Mouse (Mus musculus): ENCODE data around the gene Cfap36. TPM values are rescaled to one million over a fixed set of nuclear protein-coding genes. Genes with fewer than 3 reads are reported as not detected.

The Cfap36 gene
- polyA plus RNA-seq, 1 experiment from 2014 or later = 49.3 TPM

GRCm38 (mm10) chr11:29209774-29210173 lies 37.4 kb downstream of the Cfap36 start:
- DNase-seq (ENCODE audit: low spot score) (no peak), ATAC-seq (no peak)
- Histone ChIP-seq H3K27me3 (replicated peaks; ENCODE audit: insufficient read depth, low read length) (no peaks in the 10 kb centered on the region), H3K4me1 (ENCODE audit: insufficient read depth, low read depth, low read length) (no peaks in the 10 kb centered on the region), H3K9me3 (ENCODE audit: low read length) (no peaks in the 10 kb centered on the region), H3K4me3 (ENCODE audit: low read depth, low read length) (no peak overlapping the region), H3K36me3 (ENCODE audit: insufficient read depth, low read length) (peaks cover 23% of the 10 kb centered on the region), H3K4me2 (replicated peaks; ENCODE audit: low read depth, low read length) (no peak overlapping the region), H3K27ac (ENCODE audit: low read length) (no peak overlapping the region), H3K9ac (replicated peaks; ENCODE audit: low read depth) (no peak overlapping the region)
- TF ChIP-seq CTCF (IDR thresholded peaks at IDR 0.05) = no peak
- TF ChIP-seq EP300 (IDR thresholded peaks at IDR 0.05) = no peak
- WGBS = 92% methylated on average over 2 of the region's 2 CpGs

GRCm38 (mm10) chr11:29203653-29204052 lies 43.6 kb downstream of the Cfap36 start:
- no peaks in the 10 kb centered on the region for H3K27me3 ChIP-seq (replicated peaks; ENCODE audit: insufficient read depth, low read length)
- no peak overlapping the region for H3K4me3 ChIP-seq (ENCODE audit: low read depth, low read length)
- DNase-seq (ENCODE audit: low spot score) (peak; percentile 14), ATAC-seq (no peak)
- TF ChIP-seq CTCF (IDR thresholded peaks at IDR 0.05) = peak; percentile 39
- TF ChIP-seq EP300 (IDR thresholded peaks at IDR 0.05) = no peak
- 79% methylated on average over 5 of the region's 5 CpGs for WGBS
- H3K27ac ChIP-seq (ENCODE audit: low read length) = no peak overlapping the region
- H3K9me3 ChIP-seq (ENCODE audit: low read length) = no peaks in the 10 kb centered on the region
- no peaks in the 10 kb centered on the region for H3K4me1 ChIP-seq (ENCODE audit: insufficient read depth, low read depth, low read length)
- H3K36me3 ChIP-seq (ENCODE audit: insufficient read depth, low read length) = peaks cover 28% of the 10 kb centered on the region; the same call in 1 of the 2 replicates
- H3K9ac ChIP-seq (replicated peaks; ENCODE audit: low read depth) = no peak overlapping the region
- H3K4me2 ChIP-seq (replicated peaks; ENCODE audit: low read depth, low read length) = no peak overlapping the region

- ATAC-seq = no peak
- Histone ChIP-seq H3K4me1 (ENCODE audit: insufficient read depth, low read depth, low read length) (no peaks in the 10 kb centered on the region), H3K9ac (replicated peaks; ENCODE audit: low read depth) (no peak overlapping the region), H3K4me2 (replicated peaks; ENCODE audit: low read depth, low read length) (no peak overlapping the region), H3K4me3 (ENCODE audit: low read depth, low read length) (no peak overlapping the region), H3K36me3 (ENCODE audit: insufficient read depth, low read length) (peaks cover 8% of the 10 kb centered on the region), H3K27ac (ENCODE audit: low read length) (no peak overlapping the region), H3K27me3 (replicated peaks; ENCODE audit: insufficient read depth, low read length) (no peaks in the 10 kb centered on the region), H3K9me3 (ENCODE audit: low read length) (no peaks in the 10 kb centered on the region)
- TF ChIP-seq EP300 (IDR thresholded peaks at IDR 0.05) = no peak
- TF ChIP-seq CTCF (IDR thresholded peaks at IDR 0.05) = no peak
- WGBS = 80% methylated on average over 2 of the region's 2 CpGs
- no peak for DNase-seq (ENCODE audit: low spot score)
These were observed 58.2 kb downstream of the Cfap36 start for GRCm38 (mm10) chr11:29188981-29189380.

- Histone ChIP-seq H3K4me3 (ENCODE audit: low read depth, low read length) (no peak overlapping the region), H3K27me3 (replicated peaks; ENCODE audit: insufficient read depth, low read length) (no peaks in the 10 kb centered on the region), H3K27ac (ENCODE audit: low read length) (no peak overlapping the region), H3K9me3 (ENCODE audit: low read length) (no peaks in the 10 kb centered on the region), H3K4me2 (replicated peaks; ENCODE audit: low read depth, low read length) (no peak overlapping the region), H3K36me3 (ENCODE audit: insufficient read depth, low read length) (peaks cover 11% of the 10 kb centered on the region), H3K4me1 (ENCODE audit: insufficient read depth, low read depth, low read length) (no peaks in the 10 kb centered on the region), H3K9ac (replicated peaks; ENCODE audit: low read depth) (no peak overlapping the region)
- DNase-seq (ENCODE audit: low spot score) (no peak), ATAC-seq (no peak)
- TF ChIP-seq CTCF (IDR thresholded peaks at IDR 0.05) (no peak), EP300 (IDR thresholded peaks at IDR 0.05) (no peak)
- WGBS = 91% methylated on average over 5 of the region's 5 CpGs
These were observed 65.5 kb downstream of the Cfap36 start for GRCm38 (mm10) chr11:29181751-29182150.

GRCm38 (mm10) chr11:29180657-29181056 lies 66.6 kb downstream of the Cfap36 start:
- 68% methylated on average over 3 of the region's 3 CpGs for WGBS
- Histone ChIP-seq H3K9ac (replicated peaks; ENCODE audit: low read depth) (no peak overlapping the region), H3K4me3 (ENCODE audit: low read depth, low read length) (no peak overlapping the region), H3K27ac (ENCODE audit: low read length) (no peak overlapping the region), H3K36me3 (ENCODE audit: insufficient read depth, low read length) (peaks cover 5% of the 10 kb centered on the region; the same call in 1 of the 2 replicates), H3K9me3 (ENCODE audit: low read length) (no peaks in the 10 kb centered on the region), H3K4me1 (ENCODE audit: insufficient read depth, low read depth, low read length) (no peaks in the 10 kb centered on the region), H3K27me3 (replicated peaks; ENCODE audit: insufficient read depth, low read length) (no peaks in the 10 kb centered on the region), H3K4me2 (replicated peaks; ENCODE audit: low read depth, low read length) (no peak overlapping the region)
- DNase-seq (ENCODE audit: low spot score) (peak; percentile 12), ATAC-seq (no peak)
- TF ChIP-seq CTCF (IDR thresholded peaks at IDR 0.05) (no peak), EP300 (IDR thresholded peaks at IDR 0.05) (no peak)

- no peak for TF ChIP-seq EP300 (IDR thresholded peaks at IDR 0.05)
- TF ChIP-seq CTCF (IDR thresholded peaks at IDR 0.05) = no peak
These were observed 67.9 kb downstream of the Cfap36 start for GRCm38 (mm10) chr11:29179319-29179718.

More at GRCm38 (mm10) chr11:29179319-29179718, 67.9 kb downstream of the Cfap36 start:
- H3K4me2 ChIP-seq (replicated peaks; ENCODE audit: low read depth, low read length) = no peak overlapping the region
- no peak overlapping the region for H3K4me3 ChIP-seq (ENCODE audit: low read depth, low read length)
- no peak for ATAC-seq
- no peak for DNase-seq (ENCODE audit: low spot score)
- no peak overlapping the region for H3K27ac ChIP-seq (ENCODE audit: low read length)
- no peaks in the 10 kb centered on the region for H3K4me1 ChIP-seq (ENCODE audit: insufficient read depth, low read depth, low read length)
- H3K36me3 ChIP-seq (ENCODE audit: insufficient read depth, low read length) = peaks cover 3% of the 10 kb centered on the region; the same call in 1 of the 2 replicates
- no peaks in the 10 kb centered on the region for H3K27me3 ChIP-seq (replicated peaks; ENCODE audit: insufficient read depth, low read length)
- no peak overlapping the region for H3K9ac ChIP-seq (replicated peaks; ENCODE audit: low read depth)
- H3K9me3 ChIP-seq (ENCODE audit: low read length) = no peaks in the 10 kb centered on the region
- 95% methylated on average over 1 of the region's 1 CpGs for WGBS
